In genomic region chrX:153237920-153238504, GRCm38 (mm10) we compare ENCODE assay signal across 7 mouse cellular contexts. TPM values are rescaled to one million over a fixed set of nuclear protein-coding genes. Genes with fewer than 3 reads are reported as not detected.
DNase-seq lines count a peak whose midpoint lies in the region; ATAC-seq and TF ChIP-seq lines count a peak whose summit lies in the region.

No protein-coding gene starts in this region.

- peak; percentile 94 for ATAC-seq in cerebellum, adult (ENCODE audit: insufficient number of reproducible peaks, low FRiP score, low TSS enrichment)
- peak; percentile 95 for ATAC-seq in forebrain, embryonic 12.5 days (ENCODE audit: low FRiP score)
- peak; percentile 92 for ATAC-seq in hindbrain, postnatal 0 days
- ATAC-seq in megakaryocyte progenitor cell, adult 5-6 weeks (replicated peaks; ENCODE audit: poor library complexity), result peak; percentile 91

- no peaks in the 10 kb centered on the region for H3K27me3 ChIP-seq in forebrain, embryonic 12.5 days
- no peaks in the 10 kb centered on the region for H3K27me3 ChIP-seq in hindbrain, postnatal 0 days (ENCODE audit: insufficient read depth, low read length)

- 0 out of 2 replicates have a peak overlapping the region, but pooled peaks have one; percentile 19 for H3K27ac ChIP-seq in forebrain, embryonic 12.5 days
- peak overlapping the region; percentile 71 for H3K27ac ChIP-seq in hindbrain, postnatal 0 days
- peak overlapping the region; percentile 71 for H3K27ac ChIP-seq in left cerebral cortex, adult 2 months

- H3K4me1 ChIP-seq in forebrain, embryonic 12.5 days, result no peaks in the 10 kb centered on the region
- H3K4me1 ChIP-seq in hindbrain, postnatal 0 days (ENCODE audit: insufficient read depth, low read length), result no peaks in the 10 kb centered on the region

- H3K9ac ChIP-seq in forebrain, embryonic 12.5 days, result peak overlapping the region; percentile 56
- H3K9ac ChIP-seq in hindbrain, postnatal 0 days (replicated peaks; ENCODE audit: low read length), result peak overlapping the region; percentile 53

- H3K4me2 ChIP-seq in forebrain, embryonic 12.5 days, result peak overlapping the region; percentile 53
- peak overlapping the region; percentile 59 for H3K4me2 ChIP-seq in hindbrain, postnatal 0 days (ENCODE audit: low read depth, low read length)

- H3K4me3 ChIP-seq in forebrain, embryonic 12.5 days (replicated peaks), result peak overlapping the region; percentile 53
- peak overlapping the region; percentile 44 for H3K4me3 ChIP-seq in hindbrain, postnatal 0 days (ENCODE audit: low read length)
- H3K4me3 ChIP-seq in left cerebral cortex, adult 2 months, result peak overlapping the region; percentile 61

- TF ChIP-seq CTCF in hindbrain, postnatal 0 days (IDR thresholded peaks at IDR 0.05; ENCODE audit: low read depth), result no peak
- no peak for TF ChIP-seq CTCF in left cerebral cortex, adult 2 months (IDR thresholded peaks at IDR 0.05)

- peak; percentile 32 for DNase-seq in Muller cell, postnatal 12 days (ENCODE audit: inconsistent ontology term)
- DNase-seq in hindbrain, postnatal 0 days (ENCODE audit: low spot score), result peak; percentile 57
- DNase-seq in left cerebral cortex, adult 2 months (ENCODE audit: extremely low spot score in 1 of 2, low spot score in 2 of 2), result peak; percentile 17 to 33
- peak; percentile 20 for DNase-seq in spleen, adult 12 weeks (ENCODE audit: low spot score)

- H3K9me3 ChIP-seq in forebrain, embryonic 12.5 days, result no peaks in the 10 kb centered on the region
- no peaks in the 10 kb centered on the region for H3K9me3 ChIP-seq in hindbrain, postnatal 0 days (ENCODE audit: low read length)

- intact Hi-C loops in left cerebral cortex, adult 2 months (cut with DNase I), result loop anchor here (5.0 to 10.0 kb wide), 2 partner anchors 124 to 257 kb away; partner anchors contain the start of gene Ubqln2

- no peaks in the 10 kb centered on the region for H3K36me3 ChIP-seq in forebrain, embryonic 12.5 days (replicated peaks)
- H3K36me3 ChIP-seq in hindbrain, postnatal 0 days (ENCODE audit: insufficient read depth, low read length), result no peaks in the 10 kb centered on the region

- WGBS in forebrain, embryonic 12.5 days, result 20% methylated on average over 19 of the region's 23 CpGs
- WGBS in hindbrain, postnatal 0 days, result 33% methylated on average over 23 of the region's 23 CpGs

RNA-seq across cellular contexts. Expression of gene Klf8, which starts 0.7 kb away (rescaled TPM):
- 3.0 and 5.7 TPM in 2 replicates for polyA plus RNA-seq in forebrain, embryonic 12.5 days (2016; fragmentation: Nextera tagmentation; extraction: Ambion mirVana)
- 13.6 and 14.0 TPM in 2 replicates for total RNA-seq in hindbrain, postnatal 0 days (2014; rRNA removed)
- polyA plus RNA-seq in hindbrain, postnatal 0 days (2015; fragmentation: Nextera tagmentation; extraction: Ambion mirVana), result 3.4 and 4.4 TPM in 2 replicates
- total RNA-seq in left cerebral cortex, adult 2 months (2021), result 1 to 10 TPM; 4.6 to 5.5 TPM
- 2.4 and 3.2 TPM in 2 replicates for total RNA-seq in megakaryocyte progenitor cell, adult 5-6 weeks (2015)
- 1.6 and 2.8 TPM in 2 replicates for total RNA-seq in megakaryocyte progenitor cell, adult 5-6 weeks (2017)

Comparison
In these comparisons a context has a peak if more than half of its experiments do, and no peak if none do; other contexts are left out.
1. Peak in every context shown above with its lines: DNase-seq, ATAC-seq, H3K4me3 ChIP-seq and H3K27ac ChIP-seq.
2. H3K27ac ChIP-seq: peak in every context shown above with its lines; median percentile 71 in hindbrain, postnatal 0 days; 71 in left cerebral cortex, adult 2 months; 19 in forebrain, embryonic 12.5 days.